Mouse (Mus musculus) right cerebral cortex, postnatal 10 days (tissue): ENCODE results near the gene Aldh2.
"Not testable (repeated sequence)": the region's sequence is repeated elsewhere in the genome, so short reads cannot be mapped to it uniquely, and the experiment has no call there.

Experiments used
- DNase-seq, 2 experiments: peaks; one replicate each; pipeline ENCODE4 v3.0.0; 2021; ENCODE audit warnings: low spot score in 2 of 2

Aldh2 gene

DNA sequence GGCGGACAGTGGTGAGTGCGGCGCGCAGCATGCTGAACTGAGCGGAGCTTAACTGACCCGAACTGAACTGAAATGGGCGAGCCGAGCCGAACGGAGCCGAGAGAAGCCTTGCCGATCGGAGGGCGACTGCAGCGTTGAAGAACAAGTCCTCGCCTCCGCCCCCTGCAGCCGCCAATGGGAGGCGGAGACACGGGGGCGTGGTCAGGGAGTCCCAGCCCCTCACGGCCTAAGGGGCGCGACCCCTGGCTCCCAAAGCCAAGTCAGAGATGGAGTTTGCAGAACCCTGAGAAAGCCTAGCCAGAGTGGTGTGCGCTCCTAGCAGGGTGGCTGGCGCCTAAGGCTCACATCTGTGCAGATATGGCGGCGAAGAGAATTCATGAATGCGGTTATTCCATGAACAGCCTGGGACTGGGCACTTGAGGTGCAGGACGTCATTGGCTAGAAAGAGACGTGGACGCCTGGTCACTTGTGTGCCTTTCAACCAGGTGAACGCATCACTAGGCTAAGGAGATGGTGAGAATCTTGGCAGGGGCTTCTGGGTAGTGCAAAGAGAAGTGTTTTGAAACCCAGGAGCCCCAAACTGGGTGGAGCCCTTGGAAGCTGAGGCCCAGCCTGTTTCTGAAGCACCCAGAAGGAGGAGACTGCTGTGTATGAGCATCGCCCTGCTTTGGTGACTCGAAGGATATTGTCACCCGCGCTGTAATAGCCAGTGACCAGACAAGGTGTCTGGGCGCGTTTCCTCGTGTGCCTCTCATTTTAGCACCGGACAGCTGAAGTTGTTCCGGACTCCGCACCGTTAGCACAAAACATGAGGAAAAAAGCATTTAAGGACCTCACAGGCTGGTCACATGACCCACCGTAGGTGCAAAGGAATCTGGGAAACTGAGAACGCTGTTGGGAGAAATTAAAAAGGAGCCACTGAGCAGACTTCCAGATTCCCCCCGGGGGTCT is at the start of gene Aldh2:
Gene Aldh2, minus strand, starts transcription at position 374 of the 951 bp plus-strand sequence.
- DNase-seq = peak; percentile 88 to 89

- no peak for DNase-seq
Observed at GRCm38 (mm10) chr5:121639601-121640000, 46.0 kb upstream of the Aldh2 start.

- DNase-seq = no peak
Observed at GRCm38 (mm10) chr5:121637296-121637695, 43.7 kb upstream of the Aldh2 start.

GRCm38 (mm10) chr5:121634668-121635067 is 41.0 kb upstream of the Aldh2 start:
- no peak for DNase-seq

DNA sequence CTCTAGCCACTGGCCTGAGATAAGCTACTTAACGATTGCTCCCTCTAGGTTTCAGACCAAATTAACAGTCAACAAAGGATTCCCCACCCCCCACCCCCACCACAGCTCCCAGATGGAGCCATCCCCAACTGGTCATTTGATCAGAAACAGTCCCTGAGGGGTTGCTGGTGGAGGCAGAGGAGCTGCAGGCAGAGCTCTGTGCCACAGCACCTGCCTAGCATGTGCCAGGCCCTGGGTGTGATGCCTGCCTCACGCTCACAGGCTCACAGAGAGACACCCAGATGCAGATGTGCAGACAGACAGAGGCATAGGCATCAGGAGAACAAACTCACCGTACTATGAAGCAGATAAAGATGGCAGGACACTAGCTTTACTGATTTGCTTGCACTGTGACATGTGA is 39.2 kb upstream of the Aldh2 start:
- no peak for DNase-seq

DNA sequence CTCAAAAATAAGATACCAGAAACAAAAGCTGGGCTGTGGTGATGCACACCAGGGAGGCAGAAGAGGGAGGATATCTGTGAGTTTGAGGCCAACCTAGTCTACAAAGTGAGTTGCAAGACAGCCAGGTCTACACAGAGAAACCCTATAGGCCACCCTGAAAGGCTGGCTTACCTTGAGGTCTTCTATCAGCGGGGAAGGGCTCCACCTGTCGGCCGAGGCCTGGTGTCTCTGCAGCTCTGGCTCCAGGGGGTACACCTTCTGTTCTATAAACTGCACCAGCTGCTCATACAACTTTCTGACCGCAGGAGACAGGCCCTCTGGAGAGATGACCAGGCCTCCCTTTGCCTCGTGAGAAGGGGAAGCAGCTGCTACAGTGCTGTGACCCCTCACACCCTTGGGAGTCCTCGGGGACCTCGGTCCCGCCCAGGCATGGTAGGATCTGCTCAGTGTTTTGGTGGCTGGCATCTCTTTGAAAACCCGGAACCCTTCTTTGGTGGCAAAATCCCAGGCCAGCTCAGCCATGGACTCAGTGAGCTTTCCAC is 37.6 kb upstream of the Aldh2 start:
- DNase-seq = not testable (repeated sequence)

DNA sequence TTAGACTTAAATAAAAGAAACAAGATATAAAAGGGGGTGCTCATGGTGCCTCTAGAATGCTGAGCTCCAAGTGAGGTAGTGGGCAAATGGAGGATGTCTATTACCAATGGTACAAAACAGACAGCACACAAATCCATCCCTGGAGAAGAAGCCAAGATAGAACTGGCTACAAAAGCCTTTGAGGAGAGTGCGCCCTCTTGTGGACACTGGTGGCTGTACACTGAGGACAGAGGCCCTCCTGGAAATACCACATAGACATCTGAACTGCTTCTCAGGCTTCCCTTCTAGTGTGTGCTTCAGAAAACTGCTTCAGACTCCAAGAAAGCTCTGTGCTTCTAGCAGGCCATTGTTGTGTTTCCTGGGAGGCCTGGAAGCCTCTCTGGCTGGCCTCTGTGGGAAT is 34.2 kb upstream of the Aldh2 start:
- DNase-seq = peak; percentile 50 to 76

DNA sequence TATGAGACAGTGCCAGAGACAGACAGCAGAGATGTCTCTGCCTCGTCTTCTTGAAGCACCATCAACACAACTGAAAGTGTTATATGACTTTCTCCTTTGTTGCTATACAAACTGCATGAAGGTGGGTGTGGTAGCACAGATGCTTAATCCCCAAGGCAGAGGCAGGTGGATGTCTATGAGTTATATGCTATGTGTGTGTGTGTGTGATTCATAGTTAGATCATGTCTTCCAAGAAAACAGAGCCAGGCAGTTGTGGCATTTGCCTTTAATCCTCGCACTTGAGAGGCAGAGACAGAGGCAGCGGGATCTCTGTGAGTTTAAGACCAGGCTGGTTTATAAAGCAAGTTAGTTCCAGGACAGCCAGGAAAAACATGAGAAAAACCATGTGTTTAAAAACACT is 29.6 kb upstream of the Aldh2 start:
- DNase-seq = no peak

DNA sequence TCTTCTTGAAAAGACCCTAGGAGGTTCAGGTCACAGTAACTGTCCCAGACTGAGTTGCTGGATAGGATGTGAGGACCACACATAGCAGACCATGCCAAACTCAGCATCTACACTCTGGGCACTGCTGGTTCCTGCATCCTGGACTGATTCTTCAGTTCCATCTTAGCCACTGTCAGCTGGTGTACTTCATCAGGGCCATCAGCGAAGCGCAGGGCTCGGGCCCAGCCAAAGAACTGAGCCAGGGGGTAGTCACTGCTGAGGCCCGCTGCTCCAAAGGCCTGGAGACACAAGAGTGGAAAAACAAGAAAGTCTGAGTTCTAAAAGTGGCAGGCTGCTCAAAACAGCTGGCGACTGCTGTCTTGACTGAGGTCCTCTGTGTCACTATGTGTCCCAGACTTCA is 27.5 kb upstream of the Aldh2 start:
- DNase-seq = no peak

GRCm38 (mm10) chr5:121618592-121619513 is 25.2 kb upstream of the Aldh2 start, which contains the start of gene Acad12:
Gene Acad12, minus strand, starts transcription at chr5:121618938.
- DNase-seq = peak; percentile 79 to 87

- not testable (repeated sequence) for DNase-seq
Observed at GRCm38 (mm10) chr5:121614921-121615320, 21.3 kb upstream of the Aldh2 start.

GRCm38 (mm10) chr5:121612036-121612435 is 18.4 kb upstream of the Aldh2 start:
- no peak for DNase-seq

DNA sequence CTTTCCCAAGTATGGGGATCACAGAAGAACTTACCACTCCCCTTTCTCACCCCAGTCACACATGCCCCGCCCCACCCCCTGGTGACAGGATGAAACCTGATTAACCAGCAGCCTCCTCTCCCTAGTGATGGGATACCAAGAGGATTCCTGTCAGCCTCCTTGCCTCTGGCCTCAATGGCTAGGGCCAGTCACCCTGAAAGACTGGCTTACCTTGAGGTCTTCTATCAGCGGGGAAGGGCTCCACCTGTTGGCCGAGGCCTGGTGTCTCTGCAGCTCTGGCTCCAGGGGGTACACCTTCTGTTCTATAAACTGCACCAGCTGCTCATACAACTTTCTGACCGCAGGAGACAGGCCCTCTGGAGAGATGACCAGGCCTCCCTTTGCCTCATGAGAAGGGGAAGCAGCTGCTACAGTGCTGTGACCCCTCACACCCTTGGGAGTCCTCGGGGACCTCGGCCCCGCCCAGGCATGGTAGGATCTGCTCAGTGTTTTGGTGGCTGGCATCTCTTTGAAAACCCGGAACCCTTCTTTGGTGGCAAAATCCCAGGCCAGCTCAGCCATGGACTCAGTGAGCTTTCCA is 16.0 kb upstream of the Aldh2 start:
- DNase-seq = not testable (repeated sequence)

DNA sequence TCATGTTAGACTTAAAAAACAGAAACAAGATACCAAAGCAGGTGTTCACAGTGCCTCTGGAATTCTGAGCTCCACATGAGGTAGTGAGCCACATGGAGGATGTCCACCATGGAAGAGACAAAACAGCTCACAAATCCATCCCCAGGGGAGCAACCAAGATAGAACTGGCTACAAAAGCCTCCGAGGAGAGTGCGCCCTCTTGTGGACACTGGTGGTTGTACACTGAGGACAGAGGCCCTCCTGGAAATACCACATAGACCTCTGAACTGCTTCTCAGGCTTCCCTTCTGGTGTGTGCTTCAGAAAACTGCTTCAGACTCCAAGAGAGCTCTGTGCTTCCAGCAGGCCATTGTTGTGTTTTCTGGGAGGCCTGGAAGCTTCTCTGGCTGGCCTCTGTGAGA is 12.5 kb upstream of the Aldh2 start:
- peak; percentile 54 to 74 for DNase-seq

- DNase-seq = not testable (repeated sequence)
Observed at GRCm38 (mm10) chr5:121603815-121604214, 10.2 kb upstream of the Aldh2 start.

DNA sequence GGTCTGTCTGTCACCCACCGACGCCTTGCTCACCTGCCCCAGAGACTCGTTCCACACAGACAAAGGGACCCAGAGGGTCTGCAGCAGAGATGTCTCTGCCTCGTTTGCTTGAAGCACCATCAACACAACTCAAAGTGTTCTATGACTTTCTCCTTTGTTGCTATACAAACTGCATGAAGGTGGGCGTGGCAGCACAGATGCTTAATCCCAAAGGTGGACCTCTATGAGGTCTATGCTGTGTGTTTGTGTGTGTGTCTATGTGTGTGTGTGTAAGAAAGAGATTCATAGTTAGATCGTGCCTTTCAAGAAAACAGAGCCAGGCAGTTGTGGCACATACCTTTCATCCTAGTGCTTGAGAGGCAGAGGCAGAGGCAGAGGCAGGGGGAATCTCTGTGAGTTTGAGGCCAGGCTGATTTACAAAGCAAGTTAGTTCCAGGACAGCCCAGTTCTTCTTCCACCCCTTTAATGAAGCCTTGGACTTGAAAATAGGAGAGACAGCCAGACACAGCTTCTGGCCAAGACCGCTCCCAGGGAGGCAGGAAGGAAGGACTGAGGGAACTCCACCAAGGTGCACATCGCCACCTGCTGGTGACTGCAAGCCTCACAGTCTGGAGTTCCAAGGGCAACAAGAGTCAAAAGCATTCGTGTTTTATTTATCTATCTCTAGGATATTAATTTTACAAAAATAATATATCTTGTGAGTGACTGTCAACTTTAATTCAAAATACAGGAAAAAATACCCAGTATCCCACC is 8.1 kb upstream of the Aldh2 start:
- peak; percentile 84 to 90 for DNase-seq

- DNase-seq = no peak
Observed at GRCm38 (mm10) chr5:121598871-121599610, 5.4 kb upstream of the Aldh2 start.

GRCm38 (mm10) chr5:121597991-121598537 is 4.4 kb upstream of the Aldh2 start:
- no peak for DNase-seq

- DNase-seq = no peak
Observed at GRCm38 (mm10) chr5:121597332-121597731, 3.7 kb upstream of the Aldh2 start.

GRCm38 (mm10) chr5:121596226-121596625 is 2.6 kb upstream of the Aldh2 start:
- no peak for DNase-seq
